Mouse (Mus musculus): ENCODE results near the gene Aplnr.

- TF ChIP-seq CTCF (IDR thresholded peaks at IDR 0.05 in 2 of 3, conservative IDR thresholded peaks at IDR 0.05 in 1 of 3; ENCODE audit: control insufficient read depth in 1 of 3, insufficient read depth in 1 of 3, low read depth in 2 of 3, low read length in 3 of 3, poor library complexity in 1 of 3, severe bottlenecking in 1 of 3) (no peak), NRF1 (IDR thresholded peaks at IDR 0.05; ENCODE audit: insufficient read depth, low read depth, low read length, poor library complexity, severe bottlenecking) (no peak), RCOR1 (IDR thresholded peaks at IDR 0.05; ENCODE audit: low read depth, low read length) (no peak)
These were observed 3.8 kb upstream of the Aplnr start for GRCm38 (mm10) chr2:85132204-85132603.
